Mouse (Mus musculus): ENCODE measurements around the gene Nsmce1. TPM values are rescaled to one million over a fixed set of nuclear protein-coding genes. Genes with fewer than 3 reads are reported as not detected.

Gene Nsmce1
- polyA plus RNA-seq (2014; fragmentation: Illumina TruSeq; extraction: RNeasy Lipid Tissue Mini Kit (QIAGEN cat#74804); ENCODE audit: low read depth, low replicate concordance): 14.3 TPM

DNA sequence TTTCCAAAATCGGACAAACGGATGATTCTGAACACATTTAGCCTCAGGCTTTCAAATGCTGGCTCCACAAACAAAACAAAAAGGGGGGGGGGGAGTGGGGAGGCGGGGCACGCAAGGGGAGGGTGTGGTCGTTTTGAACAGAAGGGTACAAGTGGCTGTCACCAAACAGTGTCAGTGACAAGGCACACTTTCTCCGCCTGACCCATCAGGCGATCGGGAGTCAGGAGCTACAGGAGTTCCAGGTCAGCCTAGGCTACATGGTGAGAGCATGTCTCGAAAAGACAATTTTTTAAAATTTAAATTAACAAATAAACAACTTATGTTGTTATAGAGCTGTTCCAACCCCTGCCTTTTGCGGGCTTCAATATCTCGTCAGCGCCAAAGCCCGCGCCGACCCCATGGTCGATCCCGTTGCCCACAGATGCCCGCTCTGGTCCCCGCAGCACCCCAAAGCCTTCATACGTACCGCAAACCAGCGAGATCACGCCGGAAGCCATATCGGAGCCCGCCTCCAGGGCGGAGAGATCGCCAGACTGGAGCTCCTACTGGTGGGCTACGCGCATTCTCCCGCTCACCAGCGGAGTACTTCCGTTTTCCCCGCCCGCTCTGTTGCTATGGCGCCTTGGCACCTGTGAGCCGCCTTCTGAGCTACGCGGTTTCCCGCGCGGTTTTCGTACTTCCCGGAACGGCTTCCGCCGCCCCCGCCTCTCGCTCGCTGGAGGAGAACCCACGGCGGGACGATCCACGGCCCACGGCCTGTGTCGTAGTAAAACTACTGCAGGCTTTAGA lies at the start of gene Nsmce1:
Nsmce1 (minus strand) TSS at position 650 of the 789 bp plus-strand sequence.

DNA sequence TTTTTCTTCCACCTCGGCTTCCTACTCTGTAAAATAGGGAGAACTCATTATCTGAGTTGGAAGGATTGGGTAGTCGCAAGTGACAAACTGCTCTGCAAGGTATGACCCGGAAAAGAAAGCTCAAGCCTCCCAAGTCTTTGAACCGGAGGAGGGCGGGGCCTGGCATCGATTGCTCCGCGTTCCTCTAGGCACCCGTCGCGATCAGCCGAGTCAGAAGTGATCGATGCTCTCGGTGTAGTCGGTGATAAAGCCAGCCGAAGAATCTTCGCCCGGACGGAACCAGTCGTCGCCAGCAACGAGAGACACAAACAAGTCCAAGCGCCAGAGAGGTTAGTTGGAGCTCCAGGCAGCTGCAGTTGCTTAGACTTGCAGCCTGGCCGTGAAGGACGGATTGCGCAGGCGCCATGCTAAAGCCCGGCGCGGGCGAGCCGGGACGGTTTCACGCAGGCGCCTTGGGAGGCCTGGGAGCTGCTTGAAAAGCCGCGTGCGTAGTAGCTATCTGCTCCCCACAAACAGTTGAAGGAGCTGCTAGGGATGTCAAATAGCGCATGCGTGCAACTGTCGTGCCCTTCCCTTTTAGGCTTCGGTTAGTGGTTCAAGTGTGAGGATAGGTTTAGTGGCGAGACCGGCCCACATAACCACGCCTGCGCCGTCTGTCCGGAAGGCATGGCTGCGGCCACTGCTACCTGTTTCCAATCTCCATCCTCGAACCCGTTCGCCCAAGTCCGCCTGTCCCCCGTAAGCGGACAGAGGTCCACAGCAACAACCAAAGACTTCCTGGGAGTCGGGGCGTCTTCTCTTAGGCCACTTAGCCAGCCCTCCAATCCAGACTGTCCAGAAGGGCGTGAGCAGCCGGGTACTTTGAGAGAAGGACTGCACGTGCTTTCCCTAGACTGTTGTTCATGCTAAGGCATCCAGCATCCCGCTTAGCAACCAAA lies 46.7 kb downstream of the Nsmce1 start, which contains the start of gene Kdm8:
Kdm8 (plus strand) TSS at position 213 of the 938 bp plus-strand sequence.

Other genes starting within 250 kb of the Nsmce1 start
- 0.56 TPM for gene Kdm8, start 46.9 kb downstream of the Nsmce1 start, polyA plus RNA-seq (2014; fragmentation: Illumina TruSeq; extraction: RNeasy Lipid Tissue Mini Kit (QIAGEN cat#74804); ENCODE audit: low read depth, low replicate concordance)
- 2.5 TPM for gene Il4ra, start 60.5 kb upstream of the Nsmce1 start, polyA plus RNA-seq (2014; fragmentation: Illumina TruSeq; extraction: RNeasy Lipid Tissue Mini Kit (QIAGEN cat#74804); ENCODE audit: low read depth, low replicate concordance)
- gene Il21r, start 111.8 kb upstream of the Nsmce1 start, polyA plus RNA-seq (2014; fragmentation: Illumina TruSeq; extraction: RNeasy Lipid Tissue Mini Kit (QIAGEN cat#74804); ENCODE audit: low read depth, low replicate concordance): 0.19 TPM
- gene Gtf3c1, start 216.2 kb upstream of the Nsmce1 start, polyA plus RNA-seq (2014; fragmentation: Illumina TruSeq; extraction: RNeasy Lipid Tissue Mini Kit (QIAGEN cat#74804); ENCODE audit: low read depth, low replicate concordance): 2.3 TPM
- 3.4 TPM for gene D430042O09Rik, start 216.3 kb upstream of the Nsmce1 start, polyA plus RNA-seq (2014; fragmentation: Illumina TruSeq; extraction: RNeasy Lipid Tissue Mini Kit (QIAGEN cat#74804); ENCODE audit: low read depth, low replicate concordance)

All from liver, adult 10 weeks (tissue).